Mouse (Mus musculus) thymus, adult 2 months (tissue): ENCODE results near the gene Spn.

Experiments
- CTCF ChIP-seq: fragments of 200-500 bp; IDR thresholded peaks from 2 replicates; pipeline ENCODE4 v1.5.1; 2012; ENCODE audit warnings: mild to moderate bottlenecking, control low read depth, low read length, moderate library complexity, borderline replicate concordance; ENCODE audit not compliant: control insufficient read depth, poor library complexity, insufficient read depth; ENCODE audit errors: extremely low read depth
- POLR2A ChIP-seq: fragments of 200-500 bp; IDR thresholded peaks from 2 replicates; pipeline ENCODE4 v1.6.1; 2012; ENCODE audit warnings: mild to moderate bottlenecking, low read length, control low read depth, moderate library complexity; ENCODE audit not compliant: control insufficient read depth, poor library complexity, insufficient read depth; ENCODE audit errors: extremely low read depth

GRCm38 (mm10) chr7:127145387-127146266 is 8.0 kb upstream of the Spn start:
- TF ChIP-seq POLR2A = no peak
- no peak for TF ChIP-seq CTCF
